Mouse (Mus musculus) E14TG2a.4 (cell line): Measurements from ENCODE around the gene Usp37.

Experiments
- CTCF ChIP-seq: conservative IDR thresholded peaks from 2 replicates; pipeline ENCODE4 v1.5.1; 2014; ENCODE audit warnings: low read length
- NANOG ChIP-seq: IDR thresholded peaks from 2 replicates; pipeline ENCODE4 v1.6.1; 2014; ENCODE audit warnings: borderline replicate concordance, low read length, mixed read lengths

DNA sequence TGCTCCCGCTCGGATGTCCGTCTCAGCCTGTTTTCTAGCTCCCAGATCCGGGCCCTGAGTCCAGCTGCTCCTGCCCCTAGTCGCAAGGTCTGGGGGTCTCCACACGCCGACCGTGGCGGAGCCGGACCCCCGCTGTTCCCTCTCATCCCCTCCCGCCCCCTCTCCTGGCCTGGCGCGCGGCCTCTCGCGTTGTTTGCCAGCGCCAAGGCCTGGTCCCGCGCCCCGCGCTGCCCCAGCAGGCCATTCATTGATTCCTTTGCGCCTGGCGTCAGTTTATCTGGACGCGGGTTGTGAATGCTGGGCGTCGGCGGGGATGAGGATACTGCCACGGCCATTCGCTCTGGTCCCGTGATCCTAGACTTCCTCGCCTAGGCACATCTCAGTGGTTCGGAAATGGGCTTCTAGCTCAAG, 37.6 kb downstream of the Usp37 start:
- TF ChIP-seq CTCF (no peak), NANOG (no peak)
